Mouse (Mus musculus) neural tube, embryonic 14.5 days (tissue): ENCODE data around the gene Gm15262. TPM values are rescaled to one million over a fixed set of nuclear protein-coding genes. Genes with fewer than 3 reads are reported as not detected.
"Not testable (repeated sequence)": the region's sequence is repeated elsewhere in the genome, so short reads cannot be mapped to it uniquely, and the experiment has no call there.

ENCODE experiments used
- ATAC-seq: fragments of 200-750 bp; cut with Nextera tagmentation; 2 replicates; pipeline ENCODE4 v1.8.0; 2017; ENCODE audit warnings: low read depth, mild to moderate bottlenecking, moderate TSS enrichment, moderate library complexity
- H3K27ac ChIP-seq: fragments of 300-500 bp; sonication (generic); 2 replicates; pipeline ENCODE4 v1.5.1; 2014; ENCODE audit warnings: low read depth, mild to moderate bottlenecking, control low read depth, low read length, moderate library complexity, mixed read lengths
- H3K27me3 ChIP-seq: fragments of 300-500 bp; sonication (generic); 2 replicates; pipeline ENCODE4 v1.6.1; 2014; ENCODE audit warnings: low read length; ENCODE audit not compliant: control insufficient read depth, insufficient read depth
- H3K36me3 ChIP-seq: fragments of 300-500 bp; sonication (generic); 2 replicates; pipeline ENCODE4 v1.6.1; 2014; ENCODE audit warnings: low read length, mixed read lengths; ENCODE audit not compliant: control insufficient read depth, insufficient read depth
- H3K4me1 ChIP-seq: fragments of 300-500 bp; sonication (generic); 2 replicates; pipeline ENCODE4 v1.6.1; 2014; ENCODE audit warnings: low read length; ENCODE audit not compliant: control insufficient read depth, insufficient read depth
- H3K4me2 ChIP-seq: fragments of 300-500 bp; sonication (generic); 2 replicates; pipeline ENCODE4 v1.6.1; 2014; ENCODE audit warnings: mild to moderate bottlenecking, low read depth, low read length, control low read depth
- H3K4me3 ChIP-seq: fragments of 300-500 bp; sonication (generic); 2 replicates; pipeline ENCODE4 v1.5.1; 2014; ENCODE audit warnings: low read depth, low read length, control low read depth, mixed read lengths
- H3K9ac ChIP-seq: fragments of 300-500 bp; sonication (generic); replicated peaks from 2 replicates; pipeline ENCODE4 v1.6.1; 2014; ENCODE audit warnings: low read depth, mild to moderate bottlenecking, control low read depth, low read length, mixed read lengths
- H3K9me3 ChIP-seq: fragments of 300-500 bp; sonication (generic); 2 replicates; pipeline ENCODE4 v1.6.1; 2016; ENCODE audit warnings: low read length; ENCODE audit not compliant: control insufficient read depth
- WGBS: fragments of 180-500 bp; shearing (Covaris S2); extraction: QIAGEN DNeasy Blood & Tissue Kit; methylation state at CpG from one replicate; pipeline ENCODE4 v1.1.7; 2014; 5-methylcytosine and 5-hydroxymethylcytosine counted together
- polyA plus RNA-seq: library from polyadenylated mRNA; unstranded; fragments of >200 nt; fragmentation: Nextera tagmentation; extraction: Ambion mirVana; gene quantifications from 2 replicates; pipeline ENCODE4 v1.2.1, GENCODE M21; 2014

The Gm15262 gene
- not detected in 2 replicates for polyA plus RNA-seq

DNA sequence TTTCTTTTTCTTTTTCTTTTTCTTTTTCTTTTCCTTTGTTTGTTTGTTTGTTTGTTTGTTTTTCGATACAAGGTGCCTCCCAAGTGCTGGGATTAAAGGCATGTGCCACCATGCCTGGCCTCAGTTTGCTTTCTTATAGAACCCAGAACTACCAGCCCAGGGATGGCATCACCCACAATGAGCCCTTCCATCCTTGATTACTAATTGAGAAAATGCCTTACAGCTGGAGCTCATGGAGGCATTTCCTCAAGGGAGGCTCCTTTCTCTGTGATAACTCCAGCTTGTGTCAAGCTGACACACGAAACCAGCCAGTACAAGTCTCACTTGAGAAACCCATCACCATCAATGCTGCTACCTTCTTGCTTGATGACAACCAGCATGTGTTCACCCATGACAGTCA, at the start of gene Gm15262:
TSS of gene Gm15262 (plus strand) at position 301 of the 400 bp plus-strand sequence.
- H3K9ac ChIP-seq, H3K36me3 ChIP-seq, ATAC-seq, H3K4me1 ChIP-seq, H3K4me3 ChIP-seq, H3K9me3 ChIP-seq, H3K4me2 ChIP-seq, H3K27ac ChIP-seq, H3K27me3 ChIP-seq: not testable (repeated sequence)
- 76% methylated on average over 2 of the region's 2 CpGs for WGBS

DNA sequence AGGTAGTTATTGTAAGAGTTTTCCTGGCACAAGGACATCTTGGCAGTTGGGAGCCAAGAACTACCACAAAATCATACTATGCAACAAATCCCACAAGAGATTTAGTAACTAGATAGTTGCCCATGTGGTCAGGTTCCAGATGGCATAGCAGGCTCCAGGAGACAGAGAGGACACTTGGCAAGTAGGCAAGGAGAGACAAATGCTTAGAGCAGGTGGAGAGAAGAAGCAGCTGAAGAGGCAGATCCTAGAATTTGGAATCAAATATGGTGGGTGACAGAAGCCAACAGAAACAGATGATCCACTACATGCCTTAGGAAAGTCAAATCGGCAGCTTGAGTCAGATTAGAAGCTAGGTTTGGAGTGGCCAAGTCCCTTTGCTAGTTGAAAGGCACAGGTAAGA, 20.9 kb downstream of the Gm15262 start:
- H3K27ac ChIP-seq, result no peak overlapping the region
- H3K4me2 ChIP-seq, result no peak overlapping the region
- no peaks in the 10 kb centered on the region for H3K27me3 ChIP-seq
- no peak for ATAC-seq
- H3K4me1 ChIP-seq, result no peaks in the 10 kb centered on the region
- no peaks in the 10 kb centered on the region for H3K9me3 ChIP-seq
- no peak overlapping the region for H3K9ac ChIP-seq
- no peak overlapping the region for H3K4me3 ChIP-seq
- WGBS, result 79% methylated on average over 1 of the region's 1 CpGs
- H3K36me3 ChIP-seq, result no peaks in the 10 kb centered on the region

DNA sequence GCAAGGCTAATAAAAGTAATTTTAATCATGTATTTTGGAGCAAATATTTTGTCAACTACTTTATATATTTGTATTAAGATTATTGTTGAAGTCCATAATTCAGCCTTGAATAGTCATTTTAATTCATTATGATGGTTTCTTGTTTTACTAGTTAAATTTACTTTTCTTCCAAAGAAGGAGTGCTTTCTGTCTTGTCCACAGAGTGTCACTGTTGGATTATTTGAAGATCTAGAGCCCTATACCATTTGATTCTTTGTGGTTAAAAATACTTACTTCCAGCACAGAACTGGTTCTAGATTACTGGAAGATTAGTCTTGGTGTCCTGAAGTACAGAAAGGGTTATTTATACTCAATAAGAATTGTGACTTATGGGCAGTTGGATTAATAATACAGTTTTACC, 29.2 kb downstream of the Gm15262 start:
- Histone ChIP-seq H3K36me3 (no peaks in the 10 kb centered on the region), H3K9me3 (no peaks in the 10 kb centered on the region), H3K4me2 (no peak overlapping the region), H3K27me3 (no peaks in the 10 kb centered on the region), H3K9ac (no peak overlapping the region), H3K4me1 (no peaks in the 10 kb centered on the region), H3K4me3 (no peak overlapping the region), H3K27ac (no peak overlapping the region)
- no peak for ATAC-seq

DNA sequence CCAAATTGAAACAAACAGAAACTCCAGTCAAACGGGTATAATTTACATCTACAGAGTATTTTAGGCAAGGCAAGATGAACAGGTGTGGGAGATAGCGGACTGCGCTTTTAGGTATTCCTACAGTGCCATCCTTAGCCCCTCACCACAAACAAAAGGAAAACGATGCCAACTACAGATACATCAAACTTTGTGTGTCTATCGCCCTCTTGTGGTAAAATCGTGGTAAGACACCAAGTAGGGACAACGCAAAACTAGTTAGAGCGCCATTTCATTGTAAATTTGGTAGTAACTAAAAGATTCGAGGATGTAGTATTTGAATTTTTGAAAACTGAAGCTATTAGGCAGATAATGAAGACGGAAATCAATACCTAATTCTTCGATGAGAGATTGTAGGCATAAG, 83.7 kb downstream of the Gm15262 start:
- H3K36me3 ChIP-seq, result no peaks in the 10 kb centered on the region
- H3K4me3 ChIP-seq, result no peak overlapping the region
- H3K9ac ChIP-seq, result no peak overlapping the region
- H3K4me2 ChIP-seq, result no peak overlapping the region
- H3K9me3 ChIP-seq, result no peaks in the 10 kb centered on the region
- H3K4me1 ChIP-seq, result no peaks in the 10 kb centered on the region
- no peak overlapping the region for H3K27ac ChIP-seq
- 40% methylated on average over 11 of the region's 11 CpGs for WGBS
- H3K27me3 ChIP-seq, result no peaks in the 10 kb centered on the region
- no peak for ATAC-seq

DNA sequence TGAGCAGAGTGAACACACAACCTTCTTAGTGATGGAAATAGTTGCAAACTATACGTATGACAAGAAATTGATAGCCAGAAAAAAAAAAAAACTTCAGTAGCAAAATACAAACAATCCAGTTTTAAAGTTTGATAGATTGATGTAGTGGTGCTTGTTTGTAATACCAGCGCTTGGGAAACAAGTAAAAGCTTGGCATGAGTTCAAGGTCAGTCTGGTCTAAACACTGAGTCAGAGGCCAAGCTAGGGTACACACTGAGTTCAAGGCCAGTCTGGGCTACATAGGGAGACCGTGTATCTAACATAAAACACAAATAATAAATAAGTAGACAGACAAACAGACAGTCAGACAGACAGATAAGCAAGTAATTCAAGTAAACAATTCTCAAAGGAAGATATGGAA, 84.2 kb downstream of the Gm15262 start:
- 67% methylated on average over 3 of the region's 3 CpGs for WGBS
- Histone ChIP-seq H3K4me2 (no peak overlapping the region), H3K27me3 (no peaks in the 10 kb centered on the region), H3K9ac (no peak overlapping the region), H3K27ac (no peak overlapping the region), H3K4me3 (no peak overlapping the region), H3K36me3 (no peaks in the 10 kb centered on the region), H3K9me3 (no peaks in the 10 kb centered on the region), H3K4me1 (no peaks in the 10 kb centered on the region)
- no peak for ATAC-seq

DNA sequence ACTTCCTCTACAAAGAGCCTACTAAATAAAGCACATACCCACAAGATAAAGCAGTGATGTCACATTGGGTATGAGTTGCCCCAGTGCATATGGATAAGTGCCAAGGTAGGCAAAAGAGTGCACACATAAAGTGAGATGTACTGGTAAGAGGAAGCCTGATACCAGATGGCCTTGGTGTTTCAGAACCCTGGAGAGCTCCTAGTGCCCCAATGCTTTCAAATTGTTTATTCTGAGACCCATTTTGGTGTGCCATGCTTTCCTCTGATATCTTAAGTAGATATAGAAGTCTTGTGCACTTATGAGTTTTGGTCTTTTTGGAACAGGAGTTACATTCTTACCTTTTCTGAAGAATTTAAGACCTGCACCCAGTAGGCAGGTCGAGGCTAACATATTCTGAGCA, 88.3 kb downstream of the Gm15262 start:
- ATAC-seq, result no peak

DNA sequence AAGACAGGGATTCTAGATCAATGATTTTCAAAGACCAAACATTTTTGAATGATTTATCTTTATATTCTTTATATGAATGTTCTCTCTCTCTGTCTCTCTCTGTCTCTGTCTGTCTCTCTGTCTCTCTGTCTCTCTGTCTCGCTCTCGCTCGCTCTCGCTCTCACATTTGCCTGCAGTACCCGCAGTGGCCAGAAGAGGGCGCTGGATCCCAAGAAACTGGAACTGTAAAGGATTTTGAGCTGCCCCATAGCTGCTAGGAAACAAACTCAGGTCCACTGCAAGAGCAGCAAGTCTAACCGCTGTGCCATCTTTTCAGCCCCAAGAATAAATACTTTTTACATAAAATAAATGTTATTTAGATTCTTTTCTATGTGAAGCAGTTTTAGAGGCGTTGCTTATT, 98.5 kb downstream of the Gm15262 start:
- Histone ChIP-seq H3K27ac (no peak overlapping the region), H3K4me1 (no peaks in the 10 kb centered on the region), H3K27me3 (no peaks in the 10 kb centered on the region), H3K9me3 (no peaks in the 10 kb centered on the region), H3K4me3 (no peak overlapping the region), H3K36me3 (no peaks in the 10 kb centered on the region), H3K9ac (no peak overlapping the region), H3K4me2 (no peak overlapping the region)
- ATAC-seq, result no peak
- 36% methylated on average over 8 of the region's 8 CpGs for WGBS

More for the DNA sequence above, 88.3 kb downstream of the Gm15262 start:
- Histone ChIP-seq H3K9ac (no peak overlapping the region), H3K4me2 (no peak overlapping the region), H3K4me3 (no peak overlapping the region), H3K9me3 (no peaks in the 10 kb centered on the region), H3K36me3 (no peaks in the 10 kb centered on the region), H3K4me1 (no peaks in the 10 kb centered on the region), H3K27ac (no peak overlapping the region), H3K27me3 (no peaks in the 10 kb centered on the region)
- 78% methylated on average over 1 of the region's 1 CpGs for WGBS

DNA sequence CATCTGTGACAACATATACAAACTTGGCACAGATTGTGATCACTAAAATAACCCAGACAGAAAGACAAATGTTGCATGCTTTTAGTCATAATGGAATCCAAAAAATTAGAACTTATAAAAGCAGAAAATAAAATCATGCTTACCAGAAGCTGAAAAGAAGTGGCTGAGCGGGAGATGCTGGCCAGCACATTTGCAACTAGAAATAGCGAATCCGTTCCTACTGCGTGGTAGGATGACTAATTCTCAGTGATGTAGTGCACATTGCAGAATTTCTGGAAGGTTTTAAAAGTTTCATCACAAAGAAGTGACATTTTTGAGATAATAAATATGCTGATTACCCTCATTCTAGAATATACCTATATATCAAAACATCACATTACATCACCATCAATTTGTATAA, 100.7 kb downstream of the Gm15262 start:
- no peak overlapping the region for H3K4me2 ChIP-seq
- H3K9me3 ChIP-seq, result no peaks in the 10 kb centered on the region
- ATAC-seq, result no peak
- H3K27ac ChIP-seq, result no peak overlapping the region
- no peaks in the 10 kb centered on the region for H3K4me1 ChIP-seq
- WGBS, result 96% methylated on average over 4 of the region's 4 CpGs
- H3K4me3 ChIP-seq, result no peak overlapping the region
- H3K9ac ChIP-seq, result no peak overlapping the region
- H3K27me3 ChIP-seq, result no peaks in the 10 kb centered on the region
- no peaks in the 10 kb centered on the region for H3K36me3 ChIP-seq

DNA sequence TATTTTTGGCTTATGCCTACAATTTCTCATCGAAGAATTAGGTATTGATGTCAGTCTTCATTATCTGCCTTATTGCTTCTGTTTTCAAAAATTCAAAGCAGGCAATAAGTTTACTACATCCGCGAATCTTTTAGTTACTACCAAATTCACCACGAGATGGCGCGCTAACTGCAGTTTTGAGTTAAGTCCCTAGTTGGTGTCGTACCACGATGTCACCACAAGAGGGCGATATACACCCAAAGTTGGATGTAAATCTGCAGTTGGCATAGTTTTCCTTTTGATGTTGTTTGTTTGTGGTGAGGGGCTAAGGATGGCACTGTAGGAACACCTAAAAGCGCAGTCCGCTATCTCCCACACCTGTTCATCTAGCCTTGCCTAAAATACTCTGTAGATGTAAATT, 111.9 kb downstream of the Gm15262 start:
- Histone ChIP-seq H3K4me3 (no peak overlapping the region), H3K9me3 (no peaks in the 10 kb centered on the region), H3K4me2 (no peak overlapping the region), H3K36me3 (no peaks in the 10 kb centered on the region), H3K27me3 (no peaks in the 10 kb centered on the region), H3K27ac (no peak overlapping the region), H3K4me1 (no peaks in the 10 kb centered on the region), H3K9ac (no peak overlapping the region)
- WGBS, result 21% methylated on average over 11 of the region's 11 CpGs
- no peak for ATAC-seq

DNA sequence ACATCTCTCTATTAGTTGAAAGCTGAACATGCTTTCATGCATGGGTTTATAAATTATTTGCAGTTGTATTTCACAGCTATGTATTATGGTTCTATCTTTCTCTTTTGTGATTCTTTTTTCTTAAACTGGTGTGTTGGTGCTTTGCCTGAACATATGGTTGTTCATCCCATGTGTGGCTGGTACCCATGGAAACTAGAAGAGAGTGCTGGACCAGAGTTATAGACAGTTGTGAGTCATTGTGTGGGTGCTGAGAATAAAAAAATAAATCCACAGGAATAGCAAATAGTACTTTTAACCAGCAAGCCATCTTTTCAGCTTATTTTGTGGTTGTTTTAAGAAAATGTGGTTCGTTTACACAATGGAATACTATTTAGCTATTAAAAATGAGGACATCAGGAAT, 123.9 kb downstream of the Gm15262 start:
- H3K4me1 ChIP-seq, result no peaks in the 10 kb centered on the region
- ATAC-seq, result no peak
- no peaks in the 10 kb centered on the region for H3K9me3 ChIP-seq
- 77% methylated on average over 1 of the region's 1 CpGs for WGBS
- no peak overlapping the region for H3K4me2 ChIP-seq
- H3K27me3 ChIP-seq, result no peaks in the 10 kb centered on the region
- no peak overlapping the region for H3K4me3 ChIP-seq
- H3K9ac ChIP-seq, result no peak overlapping the region
- H3K27ac ChIP-seq, result no peak overlapping the region
- H3K36me3 ChIP-seq, result no peaks in the 10 kb centered on the region
